Mouse (Mus musculus): ENCODE data around the gene Scoc.
A peak's percentile ranks its signal among the peaks of the same experiment; 100 is the strongest.
"Not testable (repeated sequence)": the region's sequence is repeated elsewhere in the genome, so short reads cannot be mapped to it uniquely, and the experiment has no call there.

Gene Scoc

GRCm38 (mm10) chr8:83458222-83458621 is at the start of gene Scoc:
Gene Scoc, minus strand, starts transcription at chr8:83458391.
- no peak for DNase-seq

GRCm38 (mm10) chr8:83459606-83460005 is 1.4 kb upstream of the Scoc start:
- DNase-seq, result no peak

GRCm38 (mm10) chr8:83457121-83457520 is 1.1 kb downstream of the Scoc start:
- DNase-seq, result no peak

- DNase-seq, result no peak
Measured at GRCm38 (mm10) chr8:83451056-83451455, 7.1 kb downstream of the Scoc start.

GRCm38 (mm10) chr8:83449960-83450359 is 8.2 kb downstream of the Scoc start:
- peak; percentile 27 for DNase-seq

- DNase-seq, result no peak
Measured at GRCm38 (mm10) chr8:83443052-83443400, 15.2 kb downstream of the Scoc start.

GRCm38 (mm10) chr8:83442243-83443051 is 15.7 kb downstream of the Scoc start:
- peak; percentile 98 for DNase-seq

GRCm38 (mm10) chr8:83441656-83442242 is 16.4 kb downstream of the Scoc start:
- DNase-seq, result no peak

GRCm38 (mm10) chr8:83437077-83437476 is 21.1 kb downstream of the Scoc start:
- no peak for DNase-seq

- DNase-seq, result no peak
Measured at GRCm38 (mm10) chr8:83429071-83429524, 29.1 kb downstream of the Scoc start.

GRCm38 (mm10) chr8:83428621-83429020 is 29.6 kb downstream of the Scoc start:
- not testable (repeated sequence) for DNase-seq

GRCm38 (mm10) chr8:83426949-83427348 is 31.2 kb downstream of the Scoc start:
- no peak for DNase-seq

- DNase-seq, result no peak
Measured at GRCm38 (mm10) chr8:83426104-83426759, 32.0 kb downstream of the Scoc start.

GRCm38 (mm10) chr8:83425202-83425601 is 33.0 kb downstream of the Scoc start:
- no peak for DNase-seq

GRCm38 (mm10) chr8:83423032-83423825 is 35.0 kb downstream of the Scoc start:
- DNase-seq, result no peak

GRCm38 (mm10) chr8:83421354-83421753 is 36.8 kb downstream of the Scoc start:
- no peak for DNase-seq

GRCm38 (mm10) chr8:83418805-83419516 is 39.2 kb downstream of the Scoc start:
- DNase-seq, result no peak

GRCm38 (mm10) chr8:83417970-83418369 is 40.2 kb downstream of the Scoc start:
- no peak for DNase-seq

- DNase-seq, result no peak
Measured at GRCm38 (mm10) chr8:83416878-83417277, 41.3 kb downstream of the Scoc start.

- DNase-seq, result no peak
Measured at GRCm38 (mm10) chr8:83408496-83408895, 49.7 kb downstream of the Scoc start.

GRCm38 (mm10) chr8:83406836-83407235 is 51.4 kb downstream of the Scoc start:
- DNase-seq, result peak; percentile 20

- no peak for DNase-seq
Measured at GRCm38 (mm10) chr8:83405548-83405947, 52.6 kb downstream of the Scoc start.
